Mouse (Mus musculus) lung, postnatal 0 days (tissue): ENCODE results near the gene Fyb.

Experiments
- CTCF ChIP-seq: IDR thresholded peaks from 2 replicates; pipeline ENCODE4 v1.5.1; 2016; ENCODE audit warnings: antibody characterized with exemption, mild to moderate bottlenecking
- EP300 ChIP-seq: IDR thresholded peaks from 2 replicates; pipeline ENCODE4 v1.6.1; 2016; ENCODE audit warnings: antibody characterized with exemption, mild to moderate bottlenecking, control low read depth

DNA sequence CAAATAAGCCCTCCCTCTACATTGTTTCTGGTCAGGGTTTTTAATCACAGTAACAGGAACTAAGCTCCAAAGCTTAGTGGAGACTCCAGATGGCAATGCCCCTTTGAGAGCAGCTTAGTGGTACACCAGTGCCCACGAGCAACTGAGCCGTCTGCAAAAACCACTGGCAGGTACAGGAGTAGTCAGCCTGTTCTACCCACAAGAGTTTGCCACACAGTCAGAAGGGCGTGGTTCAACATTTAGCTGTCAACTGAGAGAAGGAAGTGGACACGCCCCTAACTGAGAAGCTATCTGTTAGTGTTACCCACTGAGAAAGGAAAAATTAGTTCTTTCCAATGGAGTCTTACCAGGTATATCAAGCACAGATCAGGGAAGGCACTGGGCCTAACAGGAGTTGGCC, 32.1 kb downstream of the Fyb start:
- TF ChIP-seq CTCF (no peak), EP300 (no peak)
